Mouse (Mus musculus) myocyte (in vitro differentiated cells): ENCODE measurements around the gene Nbas. TPM values are rescaled to one million over a fixed set of nuclear protein-coding genes. Genes with fewer than 3 reads are reported as not detected.

Experiments
- H3K27me3 ChIP-seq: one replicate; pipeline ENCODE4 v1.6.1; 2011; ENCODE audit not compliant: control insufficient read depth, insufficient read depth, insufficient read length
- H3K36me3 ChIP-seq: one replicate; pipeline ENCODE4 v1.6.1; 2011; ENCODE audit not compliant: control insufficient read depth, insufficient read depth
- H3K4me2 ChIP-seq: one replicate; pipeline ENCODE4 v1.6.1; 2011; ENCODE audit warnings: low read depth, control low read depth
- H3K4me3 ChIP-seq: one replicate; pipeline ENCODE4 v1.5.1; 2011; ENCODE audit warnings: mild to moderate bottlenecking, control low read depth, moderate library complexity
- H3K79me2 ChIP-seq: one replicate; pipeline ENCODE4 v1.6.1; 2011; ENCODE audit not compliant: control insufficient read depth, insufficient read depth
- H3ac ChIP-seq: one replicate; pipeline ENCODE4 v1.6.1; 2011; ENCODE audit not compliant: control insufficient read depth, insufficient read length
- CEBPB ChIP-seq: IDR thresholded peaks from 2 replicates; pipeline ENCODE4 v1.6.1; 2011; ENCODE audit warnings: mild to moderate bottlenecking, moderate library complexity; ENCODE audit not compliant: poor library complexity, insufficient read depth, severe bottlenecking
- E2F4 ChIP-seq: IDR thresholded peaks from one replicate; pipeline ENCODE4 v1.6.1; 2011; ENCODE audit warnings: mild to moderate bottlenecking, control low read depth, moderate library complexity; ENCODE audit not compliant: insufficient read depth
- MAX ChIP-seq: IDR thresholded peaks from one replicate; pipeline ENCODE4 v1.6.1; 2011; ENCODE audit warnings: low read depth, mild to moderate bottlenecking, control low read depth
- MYOD1 ChIP-seq, 3 experiments: IDR thresholded peaks; one replicate each; pipeline ENCODE4 v1.6.1; 2011; ENCODE audit warnings: control low read depth in 2 of 3, low read depth in 2 of 3, mild to moderate bottlenecking in 2 of 3, moderate library complexity in 1 of 3; ENCODE audit not compliant: insufficient read length in 2 of 3, control insufficient read depth in 1 of 3
- MYOG ChIP-seq, 3 experiments: IDR thresholded peaks; one replicate each; pipeline ENCODE4 v1.6.1; 2011; ENCODE audit warnings: control low read depth in 2 of 3, low read depth in 2 of 3, mild to moderate bottlenecking in 2 of 3; ENCODE audit not compliant: insufficient read length in 2 of 3, control insufficient read depth in 1 of 3, insufficient read depth in 1 of 3
- POLR2A ChIP-seq: IDR thresholded peaks from one replicate; pipeline ENCODE4 v1.6.1; 2011; ENCODE audit warnings: low read depth, mild to moderate bottlenecking, control low read depth, moderate library complexity; ENCODE audit not compliant: insufficient read length
- POLR2AphosphoS2 ChIP-seq: IDR thresholded peaks from one replicate; pipeline ENCODE4 v1.6.1; 2011; ENCODE audit warnings: low read depth, control low read depth; ENCODE audit not compliant: insufficient read length
- REST ChIP-seq: IDR thresholded peaks from one replicate; pipeline ENCODE4 v1.6.1; 2011; ENCODE audit warnings: mild to moderate bottlenecking, control low read depth, moderate library complexity; ENCODE audit not compliant: insufficient read depth, insufficient read length
- SRF ChIP-seq: IDR thresholded peaks from one replicate; pipeline ENCODE4 v1.6.1; 2011; ENCODE audit warnings: low read depth; ENCODE audit not compliant: control insufficient read depth, insufficient read length
- TCF12 ChIP-seq: IDR thresholded peaks from one replicate; pipeline ENCODE4 v1.6.1; 2011; ENCODE audit warnings: mild to moderate bottlenecking, control low read depth; ENCODE audit not compliant: poor library complexity, insufficient read depth, severe bottlenecking
- TCF3 ChIP-seq: IDR thresholded peaks from one replicate; pipeline ENCODE4 v1.6.1; 2011; ENCODE audit warnings: low read depth, control low read depth; ENCODE audit not compliant: insufficient read length
- USF1 ChIP-seq: IDR thresholded peaks from one replicate; pipeline ENCODE4 v1.6.1; 2011; ENCODE audit warnings: low read depth, mild to moderate bottlenecking, control low read depth, moderate library complexity
- polyA plus RNA-seq: library from polyadenylated mRNA; unstranded; fragments of >200 nt; fragmentation: generic; extraction: Trizol; gene quantifications from one replicate; pipeline ENCODE4 v1.2.1, GENCODE M21; 2012; ENCODE audit warnings: missing spikeins

Gene Nbas
- polyA plus RNA-seq, 1 experiment, result 14.5 TPM

DNA sequence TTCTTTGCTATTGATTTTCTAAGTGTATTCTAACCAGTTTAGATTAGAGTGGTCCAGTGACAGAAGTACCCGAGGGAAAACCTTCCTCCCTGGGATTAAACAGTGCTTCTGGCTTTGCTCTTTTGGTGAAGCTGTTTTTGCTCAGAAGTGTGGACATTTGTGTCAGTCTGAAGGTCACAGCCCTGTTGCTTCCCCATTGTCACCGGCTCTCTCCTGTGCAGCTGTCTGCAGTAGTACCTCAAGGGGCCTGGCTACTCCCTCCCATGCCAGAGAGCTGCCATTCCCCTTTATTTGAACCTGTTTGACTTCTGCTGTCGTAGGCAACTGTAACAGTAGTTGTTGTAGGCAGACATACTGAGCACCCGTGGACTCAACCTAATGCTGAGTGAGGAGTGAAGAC is 307.8 kb downstream of the Nbas start:
- Histone ChIP-seq H3ac (no peak overlapping the region), H3K4me2 (no peak overlapping the region), H3K36me3 (no peaks in the 10 kb centered on the region), H3K4me3 (no peak overlapping the region), H3K27me3 (no peaks in the 10 kb centered on the region), H3K79me2 (no peaks in the 10 kb centered on the region)
- no peak for TF ChIP-seq REST
- no peak for TF ChIP-seq SRF
- no peak for TF ChIP-seq POLR2A
- no peak for TF ChIP-seq TCF12
- no peak for TF ChIP-seq E2F4
- TF ChIP-seq USF1, result no peak
- no peak for TF ChIP-seq POLR2AphosphoS2
- TF ChIP-seq TCF3, result no peak
- TF ChIP-seq MAX, result no peak
- no peak for TF ChIP-seq CEBPB
- no peak for TF ChIP-seq MYOD1 (IDR thresholded peaks at IDR 0.05; ENCODE audit: control insufficient read depth in 1 of 3, insufficient read length in 2 of 3, low read depth in 2 of 3)
- TF ChIP-seq MYOG (IDR thresholded peaks at IDR 0.05; ENCODE audit: control insufficient read depth in 1 of 3, insufficient read depth in 1 of 3, insufficient read length in 2 of 3, low read depth in 2 of 3), result no peak

DNA sequence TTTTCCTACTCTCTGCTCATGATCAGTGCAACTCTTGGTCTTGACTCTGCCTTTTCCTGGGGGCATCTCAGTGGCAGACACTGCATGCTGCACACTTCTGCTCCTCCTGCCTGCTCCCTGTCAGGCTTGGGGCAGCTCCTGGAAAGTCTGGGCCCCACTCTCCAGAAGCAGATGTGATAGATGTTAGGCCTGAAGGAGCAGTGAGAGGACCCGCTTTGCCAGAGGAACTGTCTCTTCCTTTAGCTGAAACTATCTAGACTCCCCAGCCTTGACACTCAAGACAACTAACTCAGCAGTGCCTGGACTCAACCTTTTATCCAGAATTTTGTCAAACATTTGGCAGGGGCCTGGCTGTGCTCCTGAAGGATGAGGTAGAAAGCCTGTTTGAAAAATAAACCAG is 311.9 kb downstream of the Nbas start:
- TF ChIP-seq TCF12, result no peak
- TF ChIP-seq POLR2A, result no peak
- TF ChIP-seq USF1, result no peak
- TF ChIP-seq CEBPB, result no peak
- no peak for TF ChIP-seq REST
- TF ChIP-seq MAX, result no peak
- no peak for TF ChIP-seq TCF3
- no peak for TF ChIP-seq MYOD1 (IDR thresholded peaks at IDR 0.05; ENCODE audit: control insufficient read depth in 1 of 3, insufficient read length in 2 of 3, low read depth in 2 of 3)
- no peak for TF ChIP-seq POLR2AphosphoS2
- TF ChIP-seq E2F4, result no peak
- no peak for TF ChIP-seq SRF
- no peak for TF ChIP-seq MYOG (IDR thresholded peaks at IDR 0.05; ENCODE audit: control insufficient read depth in 1 of 3, insufficient read depth in 1 of 3, insufficient read length in 2 of 3, low read depth in 2 of 3)
- H3K79me2 ChIP-seq, result no peaks in the 10 kb centered on the region
- H3K4me2 ChIP-seq, result no peak overlapping the region
- no peaks in the 10 kb centered on the region for H3K27me3 ChIP-seq
- peaks cover 9% of the 10 kb centered on the region for H3K36me3 ChIP-seq
- no peak overlapping the region for H3ac ChIP-seq
- H3K4me3 ChIP-seq, result no peak overlapping the region

DNA sequence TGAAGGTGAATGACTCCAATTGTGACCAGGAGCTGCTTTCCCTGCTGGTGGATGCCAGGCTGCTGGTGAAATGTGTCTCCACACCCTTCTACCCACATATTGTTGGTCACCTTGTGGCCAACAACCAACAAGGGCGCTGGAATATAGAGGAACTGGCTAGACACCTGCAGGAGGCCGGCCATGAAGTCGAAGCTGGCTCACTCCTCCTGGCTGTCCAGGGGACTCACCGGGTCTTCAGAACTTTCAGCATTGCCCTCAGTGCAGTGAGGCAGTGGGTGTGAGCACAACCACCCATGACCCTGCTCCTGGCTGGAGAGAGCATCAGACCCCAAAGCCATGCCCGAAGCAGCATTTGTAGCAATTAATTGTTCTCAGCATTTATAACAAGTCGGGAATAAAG is 314.5 kb downstream of the Nbas start:
- TF ChIP-seq CEBPB (no peak), REST (no peak), MYOD1 (IDR thresholded peaks at IDR 0.05; ENCODE audit: control insufficient read depth in 1 of 3, insufficient read length in 2 of 3, low read depth in 2 of 3) (no peak), SRF (no peak), MYOG (IDR thresholded peaks at IDR 0.05; ENCODE audit: control insufficient read depth in 1 of 3, insufficient read depth in 1 of 3, insufficient read length in 2 of 3, low read depth in 2 of 3) (no peak), TCF12 (no peak), POLR2AphosphoS2 (no peak), USF1 (no peak), TCF3 (no peak), POLR2A (no peak), MAX (no peak), E2F4 (no peak)
- H3K79me2 ChIP-seq, result no peaks in the 10 kb centered on the region
- H3K36me3 ChIP-seq, result peaks cover 9% of the 10 kb centered on the region
- H3K27me3 ChIP-seq, result no peaks in the 10 kb centered on the region
- H3K4me2 ChIP-seq, result no peak overlapping the region
- H3K4me3 ChIP-seq, result no peak overlapping the region
- H3ac ChIP-seq, result no peak overlapping the region

DNA sequence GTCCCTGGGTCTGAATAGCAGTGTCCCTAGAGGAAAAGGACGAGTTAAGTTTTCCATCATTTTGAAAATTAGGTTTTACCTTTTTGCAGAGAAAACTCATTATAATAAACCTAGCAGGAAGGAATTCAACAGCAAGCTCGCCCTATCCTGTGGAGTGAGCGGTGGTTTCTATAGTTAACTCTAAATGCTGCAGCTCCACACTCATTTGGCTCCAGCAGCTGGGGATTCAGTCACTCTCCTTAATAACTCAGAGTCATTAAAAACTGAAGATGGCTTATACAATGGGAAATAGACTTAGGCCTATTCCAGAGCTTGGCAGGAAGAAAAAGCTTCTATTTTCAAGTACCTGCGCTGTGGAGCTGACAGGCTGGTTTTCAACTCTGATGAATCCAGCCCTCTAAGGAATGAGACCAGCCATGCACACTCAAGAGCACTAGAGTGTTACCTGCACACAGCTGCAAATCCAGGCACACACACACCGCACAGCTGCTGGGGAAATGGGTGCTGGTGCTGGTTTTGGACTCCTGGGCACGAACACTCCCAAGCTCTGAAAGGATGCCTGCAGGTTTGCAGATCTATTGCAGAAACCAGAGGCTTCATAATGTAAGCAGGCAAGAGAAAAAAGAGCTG is 316.7 kb downstream of the Nbas start:
- TF ChIP-seq SRF (no peak), MYOG (IDR thresholded peaks at IDR 0.05; ENCODE audit: control insufficient read depth in 1 of 3, insufficient read depth in 1 of 3, insufficient read length in 2 of 3, low read depth in 2 of 3) (no peak), TCF12 (no peak), USF1 (no peak), TCF3 (no peak), E2F4 (no peak), POLR2AphosphoS2 (no peak), MAX (no peak), POLR2A (no peak), MYOD1 (IDR thresholded peaks at IDR 0.05; ENCODE audit: control insufficient read depth in 1 of 3, insufficient read length in 2 of 3, low read depth in 2 of 3) (no peak), CEBPB (no peak), REST (no peak)
- no peak overlapping the region for H3K4me3 ChIP-seq
- no peak overlapping the region for H3K4me2 ChIP-seq
- H3K27me3 ChIP-seq, result no peaks in the 10 kb centered on the region
- no peak overlapping the region for H3ac ChIP-seq
- peaks cover 9% of the 10 kb centered on the region for H3K36me3 ChIP-seq
- H3K79me2 ChIP-seq, result no peaks in the 10 kb centered on the region
